Mouse (Mus musculus): ENCODE measurements around the gene Nid1. TPM values are rescaled to one million over a fixed set of nuclear protein-coding genes. Genes with fewer than 3 reads are reported as not detected.

Nid1 gene
- polyA plus RNA-seq, 1 experiment = 41.9 TPM

GRCm38 (mm10) chr13:13523625-13524584 lies 86.6 kb downstream of the Nid1 start:
- H3K27me3 ChIP-seq (ENCODE audit: control insufficient read depth, insufficient read depth, low read length, poor library complexity, severe bottlenecking) = no peaks in the 10 kb centered on the region
- no peaks in the 10 kb centered on the region for H3K36me3 ChIP-seq (ENCODE audit: control insufficient read depth, insufficient read depth, low read length, poor library complexity, severe bottlenecking)
- H3K27ac ChIP-seq (ENCODE audit: insufficient read depth, low read length) = no peak overlapping the region
- H3K9me3 ChIP-seq (replicated peaks; ENCODE audit: control insufficient read depth, insufficient read depth, low read length, poor library complexity, severe bottlenecking) = no peaks in the 10 kb centered on the region
- TF ChIP-seq EP300 (IDR thresholded peaks at IDR 0.05; ENCODE audit: insufficient read depth, low read depth, low read length) (no peak), POLR2A (IDR thresholded peaks at IDR 0.05; ENCODE audit: insufficient read depth, low read length) (no peak), CTCF (IDR thresholded peaks at IDR 0.05; ENCODE audit: low read depth, low read length) (no peak)
- no peak overlapping the region for H3K4me3 ChIP-seq (ENCODE audit: low read depth, low read length)
- no peaks in the 10 kb centered on the region for H3K4me1 ChIP-seq (ENCODE audit: control insufficient read depth, insufficient read depth, low read length)
- no peak overlapping the region for H3K9ac ChIP-seq (ENCODE audit: low read depth, poor library complexity, severe bottlenecking)

DNA sequence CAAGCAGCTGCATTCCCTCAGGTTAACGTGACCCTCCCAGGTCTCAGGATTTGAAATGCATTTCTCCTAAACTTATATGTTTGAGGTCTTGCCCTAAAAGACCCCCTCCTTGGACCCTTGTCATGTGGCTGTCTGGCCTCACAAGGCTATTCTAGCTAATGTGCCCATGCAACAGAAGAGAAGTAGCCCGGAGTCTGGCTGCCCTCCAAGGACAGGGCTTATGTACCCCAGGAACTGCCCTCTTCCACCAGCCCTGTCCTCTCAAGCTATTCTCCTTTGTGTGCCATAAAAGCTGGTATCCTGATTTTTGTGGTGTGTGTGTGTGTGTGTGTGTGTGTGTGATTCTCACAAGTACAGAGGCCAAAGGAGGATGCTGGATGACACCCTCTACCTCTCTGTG lies 87.9 kb downstream of the Nid1 start:
- H3K9me3 ChIP-seq (replicated peaks; ENCODE audit: control insufficient read depth, insufficient read depth, low read length, poor library complexity, severe bottlenecking) = no peaks in the 10 kb centered on the region
- H3K27ac ChIP-seq (ENCODE audit: insufficient read depth, low read length) = no peak overlapping the region
- H3K4me3 ChIP-seq (ENCODE audit: low read depth, low read length) = no peak overlapping the region
- H3K27me3 ChIP-seq (ENCODE audit: control insufficient read depth, insufficient read depth, low read length, poor library complexity, severe bottlenecking) = no peaks in the 10 kb centered on the region
- no peak for TF ChIP-seq CTCF (IDR thresholded peaks at IDR 0.05; ENCODE audit: low read depth, low read length)
- no peak for TF ChIP-seq POLR2A (IDR thresholded peaks at IDR 0.05; ENCODE audit: insufficient read depth, low read length)
- H3K4me1 ChIP-seq (ENCODE audit: control insufficient read depth, insufficient read depth, low read length) = no peaks in the 10 kb centered on the region
- H3K36me3 ChIP-seq (ENCODE audit: control insufficient read depth, insufficient read depth, low read length, poor library complexity, severe bottlenecking) = no peaks in the 10 kb centered on the region
- no peak overlapping the region for H3K9ac ChIP-seq (ENCODE audit: low read depth, poor library complexity, severe bottlenecking)

DNA sequence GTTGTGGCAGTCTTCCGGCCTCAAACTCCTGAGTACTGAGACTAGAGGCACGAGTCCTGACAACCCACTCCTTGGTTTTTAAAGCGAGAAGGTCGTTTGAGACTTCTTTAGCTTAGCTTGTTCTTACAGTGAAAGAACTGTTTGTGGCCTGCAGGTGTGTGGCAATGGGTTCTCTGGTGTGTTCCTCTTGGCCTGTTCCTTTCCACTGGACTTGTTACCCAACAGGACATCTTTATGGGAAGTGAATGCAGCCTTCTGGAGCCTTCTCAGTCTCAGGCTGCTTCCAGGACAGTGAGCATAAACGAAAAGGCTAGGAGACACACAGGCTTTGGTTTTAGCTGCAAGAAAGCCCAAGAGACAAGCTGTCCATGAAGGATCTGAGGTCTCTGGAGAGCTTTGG lies 88.5 kb downstream of the Nid1 start:
- no peaks in the 10 kb centered on the region for H3K36me3 ChIP-seq (ENCODE audit: control insufficient read depth, insufficient read depth, low read length, poor library complexity, severe bottlenecking)
- TF ChIP-seq EP300 (IDR thresholded peaks at IDR 0.05; ENCODE audit: insufficient read depth, low read depth, low read length) (no peak), POLR2A (IDR thresholded peaks at IDR 0.05; ENCODE audit: insufficient read depth, low read length) (no peak), CTCF (IDR thresholded peaks at IDR 0.05; ENCODE audit: low read depth, low read length) (no peak)
- H3K27ac ChIP-seq (ENCODE audit: insufficient read depth, low read length) = no peak overlapping the region
- H3K4me1 ChIP-seq (ENCODE audit: control insufficient read depth, insufficient read depth, low read length) = no peaks in the 10 kb centered on the region
- no peak overlapping the region for H3K4me3 ChIP-seq (ENCODE audit: low read depth, low read length)
- H3K27me3 ChIP-seq (ENCODE audit: control insufficient read depth, insufficient read depth, low read length, poor library complexity, severe bottlenecking) = no peaks in the 10 kb centered on the region
- no peaks in the 10 kb centered on the region for H3K9me3 ChIP-seq (replicated peaks; ENCODE audit: control insufficient read depth, insufficient read depth, low read length, poor library complexity, severe bottlenecking)
- H3K9ac ChIP-seq (ENCODE audit: low read depth, poor library complexity, severe bottlenecking) = no peak overlapping the region

- H3K27ac ChIP-seq (ENCODE audit: insufficient read depth, low read length) = no peak overlapping the region
- H3K9ac ChIP-seq (ENCODE audit: low read depth, poor library complexity, severe bottlenecking) = no peak overlapping the region
- H3K4me3 ChIP-seq (ENCODE audit: low read depth, low read length) = no peak overlapping the region
- H3K4me1 ChIP-seq (ENCODE audit: control insufficient read depth, insufficient read depth, low read length) = no peaks in the 10 kb centered on the region
- H3K36me3 ChIP-seq (ENCODE audit: control insufficient read depth, insufficient read depth, low read length, poor library complexity, severe bottlenecking) = no peaks in the 10 kb centered on the region
- no peaks in the 10 kb centered on the region for H3K9me3 ChIP-seq (replicated peaks; ENCODE audit: control insufficient read depth, insufficient read depth, low read length, poor library complexity, severe bottlenecking)
- TF ChIP-seq CTCF (IDR thresholded peaks at IDR 0.05; ENCODE audit: low read depth, low read length) (no peak), EP300 (IDR thresholded peaks at IDR 0.05; ENCODE audit: insufficient read depth, low read depth, low read length) (no peak), POLR2A (IDR thresholded peaks at IDR 0.05; ENCODE audit: insufficient read depth, low read length) (no peak)
- H3K27me3 ChIP-seq (ENCODE audit: control insufficient read depth, insufficient read depth, low read length, poor library complexity, severe bottlenecking) = no peaks in the 10 kb centered on the region
Measured at GRCm38 (mm10) chr13:13529115-13529542, 91.8 kb downstream of the Nid1 start.

GRCm38 (mm10) chr13:13530913-13531312 lies 93.6 kb downstream of the Nid1 start:
- no peaks in the 10 kb centered on the region for H3K4me1 ChIP-seq (ENCODE audit: control insufficient read depth, insufficient read depth, low read length)

DNA sequence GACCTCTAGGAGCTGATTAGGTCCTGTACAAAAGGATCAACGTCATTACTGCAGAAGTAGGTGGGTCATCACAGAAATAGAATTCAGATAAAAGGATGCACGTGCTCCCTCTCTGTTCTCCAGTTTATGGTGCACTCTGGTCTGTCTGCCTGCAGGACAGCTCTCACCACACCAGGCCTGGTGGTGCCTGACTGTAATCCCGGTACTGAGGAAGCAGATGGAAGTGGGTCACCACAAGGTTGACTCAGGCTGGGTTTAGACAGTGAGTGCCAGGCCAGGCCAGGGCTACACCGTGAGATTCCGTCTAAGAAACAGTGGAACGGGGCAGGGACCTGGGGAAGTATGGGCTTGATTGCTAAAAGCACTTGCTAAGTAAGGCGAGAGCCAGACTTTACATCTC lies 94.6 kb downstream of the Nid1 start:
- Histone ChIP-seq H3K27me3 (ENCODE audit: control insufficient read depth, insufficient read depth, low read length, poor library complexity, severe bottlenecking) (no peaks in the 10 kb centered on the region), H3K9me3 (replicated peaks; ENCODE audit: control insufficient read depth, insufficient read depth, low read length, poor library complexity, severe bottlenecking) (no peaks in the 10 kb centered on the region), H3K4me3 (ENCODE audit: low read depth, low read length) (no peak overlapping the region), H3K4me1 (ENCODE audit: control insufficient read depth, insufficient read depth, low read length) (no peaks in the 10 kb centered on the region), H3K36me3 (ENCODE audit: control insufficient read depth, insufficient read depth, low read length, poor library complexity, severe bottlenecking) (no peaks in the 10 kb centered on the region), H3K9ac (ENCODE audit: low read depth, poor library complexity, severe bottlenecking) (no peak overlapping the region), H3K27ac (ENCODE audit: insufficient read depth, low read length) (no peak overlapping the region)
- TF ChIP-seq CTCF (IDR thresholded peaks at IDR 0.05; ENCODE audit: low read depth, low read length) = no peak

More at GRCm38 (mm10) chr13:13530913-13531312, 93.6 kb downstream of the Nid1 start:
- Histone ChIP-seq H3K4me3 (ENCODE audit: low read depth, low read length) (no peak overlapping the region), H3K27me3 (ENCODE audit: control insufficient read depth, insufficient read depth, low read length, poor library complexity, severe bottlenecking) (no peaks in the 10 kb centered on the region), H3K36me3 (ENCODE audit: control insufficient read depth, insufficient read depth, low read length, poor library complexity, severe bottlenecking) (no peaks in the 10 kb centered on the region), H3K9me3 (replicated peaks; ENCODE audit: control insufficient read depth, insufficient read depth, low read length, poor library complexity, severe bottlenecking) (no peaks in the 10 kb centered on the region), H3K9ac (ENCODE audit: low read depth, poor library complexity, severe bottlenecking) (no peak overlapping the region), H3K27ac (ENCODE audit: insufficient read depth, low read length) (no peak overlapping the region)
- TF ChIP-seq POLR2A (IDR thresholded peaks at IDR 0.05; ENCODE audit: insufficient read depth, low read length) (no peak), EP300 (IDR thresholded peaks at IDR 0.05; ENCODE audit: insufficient read depth, low read depth, low read length) (no peak), CTCF (IDR thresholded peaks at IDR 0.05; ENCODE audit: low read depth, low read length) (no peak)

Data from ES-Bruce4 (cell line).